Mouse (Mus musculus) stomach, postnatal 0 days (tissue): ENCODE data around the gene Lrp1.
A peak's percentile ranks its signal among the peaks of the same experiment; 100 is the strongest.

Experiments
- CTCF ChIP-seq: IDR thresholded peaks from 2 replicates; pipeline ENCODE4 v1.5.1; 2016; ENCODE audit warnings: antibody characterized with exemption, low read depth, mild to moderate bottlenecking, moderate library complexity
- EP300 ChIP-seq: optimal IDR thresholded peaks from 2 replicates; pipeline ENCODE3; 2016; ENCODE audit warnings: antibody characterized with exemption

- TF ChIP-seq CTCF, result 0 out of 2 replicates have a peak, but pooled peaks have one; percentile 11
- no peak for TF ChIP-seq EP300
These were observed 45.7 kb upstream of the Lrp1 start, which contains the start of gene Nemp1 for GRCm38 (mm10) chr10:127666501-127667268.
